Mouse (Mus musculus): ENCODE results near the gene Myl9. TPM values are rescaled to one million over a fixed set of nuclear protein-coding genes. Genes with fewer than 3 reads are reported as not detected.

The Myl9 gene
- total and polyA plus RNA-seq, 3 experiments: 1.2 to 1.3 TPM; not detected in 1

GRCm38 (mm10) chr2:156766227-156767019 lies 8.8 kb upstream of the Myl9 start (continued):
- TF ChIP-seq ZNF384 (IDR thresholded peaks at IDR 0.05; ENCODE audit: low read depth, low read length) (no peak), MAFK (IDR thresholded peaks at IDR 0.05; ENCODE audit: borderline replicate concordance, low read depth, low read length) (peak; percentile 55; the same call in 1 of the 2 replicates), ZMIZ1 (IDR thresholded peaks at IDR 0.05; ENCODE audit: low read depth, low read length) (no peak), TCF12 (IDR thresholded peaks at IDR 0.05; ENCODE audit: low read depth, low read length) (peak; percentile 61)

GRCm38 (mm10) chr2:156767108-156767507 lies 8.1 kb upstream of the Myl9 start:
- Histone ChIP-seq H3K9ac (ENCODE audit: control insufficient read depth, low read depth, low read length, poor library complexity, severe bottlenecking) (peak overlapping the region; percentile 52), H3K9me3 (replicated peaks; ENCODE audit: insufficient read depth, low read length) (no peaks in the 10 kb centered on the region), H3K27ac (ENCODE audit: control insufficient read depth, low read depth, low read length) (peak overlapping the region; percentile 69), H3K4me3 (ENCODE audit: control insufficient read depth in 1 of 2, insufficient read depth in 1 of 2, low read depth in 2 of 2, low read length in 2 of 2) (peak overlapping the region; percentile 7 to 36; a peak in 3 of 4 replicates), H3K79me2 (ENCODE audit: control insufficient read depth, insufficient read depth, low read length, poor library complexity) (no peaks in the 10 kb centered on the region), H3K4me1 (ENCODE audit: control insufficient read depth in 1 of 2, insufficient read depth in 2 of 2, low read length in 2 of 2) (peaks cover 11 to 26% of the 10 kb centered on the region in 2 experiments), H3K36me3 (ENCODE audit: control insufficient read depth in 1 of 2, insufficient read depth in 2 of 2, low read length in 2 of 2) (peaks cover 0 to 8% of the 10 kb centered on the region in 2 experiments; a peak in 2 of 4 replicates), H3K27me3 (ENCODE audit: control insufficient read depth in 1 of 2, insufficient read depth in 2 of 2, low read length in 2 of 2) (no peaks in the 10 kb centered on the region)
- DNase-seq (ENCODE audit: low read depth, low spot score): no peak
- TF ChIP-seq POLR2A (IDR thresholded peaks at IDR 0.05; ENCODE audit: control insufficient read depth in 1 of 2, insufficient read depth in 1 of 2, low read depth in 1 of 2, low read length in 2 of 2, poor library complexity in 1 of 2): no peak
- TF ChIP-seq CTCF (IDR thresholded peaks at IDR 0.05 in 2 of 3, conservative IDR thresholded peaks at IDR 0.05 in 1 of 3; ENCODE audit: control insufficient read depth in 1 of 3, insufficient read depth in 1 of 3, low read depth in 2 of 3, low read length in 3 of 3, poor library complexity in 1 of 3, severe bottlenecking in 1 of 3): no peak
- no peak for TF ChIP-seq MAFK (IDR thresholded peaks at IDR 0.05; ENCODE audit: borderline replicate concordance, low read depth, low read length)
- TF ChIP-seq KAT2A (conservative IDR thresholded peaks at IDR 0.05; ENCODE audit: low read depth, low read length): no peak
- TF ChIP-seq CHD1 (IDR thresholded peaks at IDR 0.05; ENCODE audit: low read depth, low read length): 0 out of 2 replicates have a peak, but pooled peaks have one; percentile 61
- TF ChIP-seq ZMIZ1 (IDR thresholded peaks at IDR 0.05; ENCODE audit: low read depth, low read length): no peak
- TF ChIP-seq E2F4 (IDR thresholded peaks at IDR 0.05; ENCODE audit: borderline replicate concordance, low read depth, low read length): no peak
- TF ChIP-seq EP300 (IDR thresholded peaks at IDR 0.05; ENCODE audit: low read depth in 1 of 2, low read length in 2 of 2): peak in 1 of 2 experiments; percentile 38; a peak in 3 of 4 replicates
- TF ChIP-seq ZNF384 (IDR thresholded peaks at IDR 0.05; ENCODE audit: low read depth, low read length): no peak
- TF ChIP-seq NELFE (IDR thresholded peaks at IDR 0.05; ENCODE audit: low read depth, low read length): no peak
- TF ChIP-seq SIN3A (IDR thresholded peaks at IDR 0.05; ENCODE audit: low read length): peak; percentile 55
- no peak for TF ChIP-seq RAD21 (IDR thresholded peaks at IDR 0.05; ENCODE audit: low read depth, low read length)
- no peak for TF ChIP-seq RCOR1 (IDR thresholded peaks at IDR 0.05; ENCODE audit: low read depth, low read length)
- TF ChIP-seq MYB (IDR thresholded peaks at IDR 0.05; ENCODE audit: low read depth, low read length): no peak
- TF ChIP-seq GABPA (IDR thresholded peaks at IDR 0.05; ENCODE audit: low read depth, low read length): no peak
- no peak for TF ChIP-seq TAL1 (IDR thresholded peaks at IDR 0.05; ENCODE audit: low read length)
- TF ChIP-seq SMC3 (IDR thresholded peaks at IDR 0.05; ENCODE audit: low read depth, low read length): no peak
- no peak for TF ChIP-seq ETS1 (IDR thresholded peaks at IDR 0.05; ENCODE audit: low read depth, low read length)
- TF ChIP-seq MXI1 (IDR thresholded peaks at IDR 0.05; ENCODE audit: low read depth, low read length): peak; percentile 6; the same call in 1 of the 2 replicates
- no peak for TF ChIP-seq ELF1 (IDR thresholded peaks at IDR 0.05; ENCODE audit: low read depth, low read length)
